Mouse (Mus musculus) cerebellum, postnatal 4 days (tissue): ENCODE measurements around the gene Mrps16.

Experiments
- DNase-seq, 2 experiments: peaks; one replicate each; pipeline ENCODE4 v3.0.0; 2022; ENCODE audit warnings: low spot score in 2 of 2, mixed read lengths in 1 of 2

Gene Mrps16

GRCm38 (mm10) chr14:20368271-20368670, 25.2 kb downstream of the Mrps16 start:
- DNase-seq: no peak

- no peak for DNase-seq
These were observed 30.2 kb downstream of the Mrps16 start for GRCm38 (mm10) chr14:20363230-20363629.

GRCm38 (mm10) chr14:20347991-20348541, 45.4 kb downstream of the Mrps16 start, which contains the start of the genes Ecd and Fam149b:
TSS of gene Ecd (minus strand) at chr14:20348121.
TSS of gene Fam149b (plus strand) at chr14:20348162.
- DNase-seq: peak; percentile 83 to 91

GRCm38 (mm10) chr14:20347441-20347990, 45.9 kb downstream of the Mrps16 start:
- DNase-seq: no peak

GRCm38 (mm10) chr14:20345885-20346284, 47.5 kb downstream of the Mrps16 start:
- DNase-seq: no peak

GRCm38 (mm10) chr14:20340866-20341265, 52.6 kb downstream of the Mrps16 start:
- DNase-seq: no peak

- DNase-seq: no peak
These were observed 53.3 kb downstream of the Mrps16 start for GRCm38 (mm10) chr14:20340149-20340548.

GRCm38 (mm10) chr14:20339415-20339814, 54.0 kb downstream of the Mrps16 start:
- no peak for DNase-seq
